Mouse (Mus musculus) embryonic fibroblast, embryonic 13.5 days (primary cell): ENCODE measurements around the gene Ung.

Source experiments
- CTCF ChIP-seq: IDR thresholded peaks from 2 replicates; pipeline ENCODE4 v1.5.1; 2011; ENCODE audit warnings: mild to moderate bottlenecking, control low read depth, low read length, moderate library complexity, borderline replicate concordance; ENCODE audit not compliant: insufficient read depth
- POLR2A ChIP-seq: IDR thresholded peaks from 2 replicates; pipeline ENCODE4 v1.6.1; 2011; ENCODE audit warnings: low read depth, mild to moderate bottlenecking, control low read depth, low read length, moderate library complexity

DNA sequence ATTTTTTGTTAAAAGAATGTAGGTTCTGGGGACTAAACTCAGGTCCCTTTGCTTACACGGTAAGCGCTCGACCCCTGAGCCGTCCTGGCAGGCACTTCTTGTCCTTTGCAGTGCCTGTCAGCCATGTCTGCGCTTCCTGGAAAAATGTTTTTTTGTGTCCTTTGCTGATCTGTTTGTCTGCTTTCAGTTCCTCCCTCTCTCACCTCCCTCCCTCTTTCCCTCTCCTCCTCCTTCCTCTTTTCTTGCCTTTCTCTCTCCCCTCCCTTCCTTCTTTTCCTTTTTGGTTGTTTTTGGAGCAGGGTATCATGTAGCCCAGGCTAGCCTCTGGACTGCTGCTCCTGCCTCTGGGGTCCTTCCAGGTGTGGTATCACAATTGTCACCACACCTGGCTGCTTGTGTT lies 15.2 kb upstream of the Ung start:
- TF ChIP-seq POLR2A (no peak), CTCF (no peak)
